Mouse (Mus musculus) granulocyte monocyte progenitor cell, adult 5-6 weeks (primary cell): ENCODE measurements around the gene Tnni3. TPM values are rescaled to one million over a fixed set of nuclear protein-coding genes. Genes with fewer than 3 reads are reported as not detected.
A peak's percentile ranks its signal among the peaks of the same experiment; 100 is the strongest.

Experiments used
- ATAC-seq: replicated peaks from 2 replicates; pipeline ENCODE4 v1.8.0; 2016; ENCODE audit warnings: mild to moderate bottlenecking, moderate TSS enrichment, inconsistent platforms; ENCODE audit not compliant: poor library complexity, severe bottlenecking
- total RNA-seq, 2 experiments: library from RNA; stranded (forward) in 1 of 2; stranded (reverse) in 1 of 2; fragments of 200-712, 200-1000 nt in 1 of 2; fragments of >200 nt in 1 of 2; fragmentation: Nextera tagmentation in 1 of 2; gene quantifications; 2 replicates each; pipeline ENCODE4 v1.2.3; 2014 to 2017

Gene Tnni3
- total RNA-seq, 2 experiments from 2014 or later = 2.7 TPM; not detected in 1

- ATAC-seq = peak; percentile 33
These were observed 23.0 kb downstream of the Tnni3 start for GRCm38 (mm10) chr7:4500892-4501471.

- no peak for ATAC-seq
These were observed 25.0 kb downstream of the Tnni3 start for GRCm38 (mm10) chr7:4499034-4499433.

GRCm38 (mm10) chr7:4498251-4498650 is 25.8 kb downstream of the Tnni3 start:
- peak; percentile 20 for ATAC-seq

- no peak for ATAC-seq
These were observed 26.6 kb downstream of the Tnni3 start for GRCm38 (mm10) chr7:4497271-4497903.

GRCm38 (mm10) chr7:4496468-4496867 is 27.6 kb downstream of the Tnni3 start:
- no peak for ATAC-seq

GRCm38 (mm10) chr7:4493991-4494390 is 30.0 kb downstream of the Tnni3 start:
- ATAC-seq = no peak

GRCm38 (mm10) chr7:4492284-4493224 is 31.5 kb downstream of the Tnni3 start:
- ATAC-seq = peak; percentile 97

GRCm38 (mm10) chr7:4491308-4491707 is 32.7 kb downstream of the Tnni3 start:
- peak; percentile 37 for ATAC-seq

GRCm38 (mm10) chr7:4482281-4482680 is 41.7 kb downstream of the Tnni3 start:
- no peak for ATAC-seq

GRCm38 (mm10) chr7:4479674-4480073 is 44.4 kb downstream of the Tnni3 start:
- ATAC-seq = peak; percentile 38; the same call in 1 of the 2 replicates

- ATAC-seq = no peak
These were observed 45.2 kb downstream of the Tnni3 start for GRCm38 (mm10) chr7:4478796-4479291.

GRCm38 (mm10) chr7:4478021-4478795 is 45.8 kb downstream of the Tnni3 start:
- ATAC-seq = peak; percentile 81

GRCm38 (mm10) chr7:4473940-4474339 is 50.1 kb downstream of the Tnni3 start:
- no peak for ATAC-seq

- peak; percentile 55 for ATAC-seq
These were observed 52.9 kb downstream of the Tnni3 start for GRCm38 (mm10) chr7:4471179-4471555.

- peak; percentile 15; the same call in 1 of the 2 replicates for ATAC-seq
These were observed 53.5 kb downstream of the Tnni3 start for GRCm38 (mm10) chr7:4470275-4471178.
